Mouse (Mus musculus) regulatory T cell (primary cell): ENCODE data around the gene Bzw1.

Experiments used
- in situ Hi-C: fragments of 300-600 bp; cut with MboI, MseI; formaldehyde crosslinking; loops from one replicate; pipeline ENCODE4 v1.15.1; 2025; ENCODE audit warnings: high pct_unique_total_duplicates

Gene Bzw1

GRCm38 (mm10) chr1:58395341-58395740 lies 2.6 kb downstream of the Bzw1 start:
- in situ Hi-C loops = loop anchor here (25.0 kb wide), 1 partner anchor 983 kb away; the partner anchor contains the start of genes Maip1 and Tyw5

- in situ Hi-C loops = loop anchor here (25.0 kb wide), 1 partner anchor 984 kb away; the partner anchor contains the start of genes Maip1 and Tyw5
Measured at GRCm38 (mm10) chr1:58396179-58396578, 3.5 kb downstream of the Bzw1 start.

GRCm38 (mm10) chr1:58397731-58398130 lies 5.0 kb downstream of the Bzw1 start:
- in situ Hi-C loops = loop anchor here (25.0 kb wide), 1 partner anchor 985 kb away; the partner anchor contains the start of genes Maip1 and Tyw5

GRCm38 (mm10) chr1:58401396-58401795 lies 8.7 kb downstream of the Bzw1 start:
- in situ Hi-C loops = no loop called here

- in situ Hi-C loops = no loop called here
Measured at GRCm38 (mm10) chr1:58403745-58404144, 11.0 kb downstream of the Bzw1 start.

- in situ Hi-C loops = no loop called here
Measured at GRCm38 (mm10) chr1:58407321-58407720, 14.6 kb downstream of the Bzw1 start.

GRCm38 (mm10) chr1:58408141-58408540 lies 15.4 kb downstream of the Bzw1 start:
- in situ Hi-C loops = no loop called here

GRCm38 (mm10) chr1:58409553-58410197 lies 17.0 kb downstream of the Bzw1 start:
- in situ Hi-C loops = no loop called here

GRCm38 (mm10) chr1:58410198-58410588 lies 17.5 kb downstream of the Bzw1 start:
- in situ Hi-C loops = no loop called here

- in situ Hi-C loops = no loop called here
Measured at GRCm38 (mm10) chr1:58410776-58411175, 18.1 kb downstream of the Bzw1 start.

- in situ Hi-C loops = no loop called here
Measured at GRCm38 (mm10) chr1:58415442-58415841, 22.7 kb downstream of the Bzw1 start.

GRCm38 (mm10) chr1:58416048-58416447 lies 23.4 kb downstream of the Bzw1 start:
- in situ Hi-C loops = no loop called here

GRCm38 (mm10) chr1:58420032-58420431 lies 27.3 kb downstream of the Bzw1 start:
- in situ Hi-C loops = loop anchor here (10.0 kb wide), 1 partner anchor 1255 kb away; the partner anchor contains the start of gene Sumo1

GRCm38 (mm10) chr1:58420961-58421360 lies 28.3 kb downstream of the Bzw1 start:
- in situ Hi-C loops = loop anchor here (10.0 kb wide), 1 partner anchor 1254 kb away; the partner anchor contains the start of gene Sumo1

- in situ Hi-C loops = loop anchor here (10.0 kb wide), 1 partner anchor 1252 kb away; the partner anchor contains the start of gene Sumo1
Measured at GRCm38 (mm10) chr1:58422879-58423278, 30.2 kb downstream of the Bzw1 start.

- in situ Hi-C loops = loop anchor here (10.0 kb wide), 1 partner anchor 1251 kb away; the partner anchor contains the start of gene Sumo1
Measured at GRCm38 (mm10) chr1:58423371-58424248, 30.9 kb downstream of the Bzw1 start, which contains the start of gene Clk1. Gene Clk1 (minus strand): TSS chr1:58424066.

GRCm38 (mm10) chr1:58424551-58424950 lies 31.9 kb downstream of the Bzw1 start:
- in situ Hi-C loops = loop anchor here (10.0 kb wide), 1 partner anchor 1250 kb away; the partner anchor contains the start of gene Sumo1

GRCm38 (mm10) chr1:58444691-58445090 lies 52.0 kb downstream of the Bzw1 start:
- in situ Hi-C loops = no loop called here

- in situ Hi-C loops = no loop called here
Measured at GRCm38 (mm10) chr1:58445143-58445722, 52.5 kb downstream of the Bzw1 start, which contains the start of the genes Nif3l1 and Ppil3. Gene Nif3l1 (plus strand): TSS chr1:58445151. Gene Ppil3 (minus strand): TSS chr1:58445486.

- in situ Hi-C loops = no loop called here
Measured at GRCm38 (mm10) chr1:58445861-58446260, 53.2 kb downstream of the Bzw1 start.

- in situ Hi-C loops = no loop called here
Measured at GRCm38 (mm10) chr1:58447766-58448165, 55.1 kb downstream of the Bzw1 start.

- in situ Hi-C loops = no loop called here
Measured at GRCm38 (mm10) chr1:58448396-58448795, 55.7 kb downstream of the Bzw1 start.
